Mouse (Mus musculus): ENCODE measurements around the gene Cpa5. TPM values are rescaled to one million over a fixed set of nuclear protein-coding genes. Genes with fewer than 3 reads are reported as not detected.

The Cpa5 gene
- not detected in 2 replicates for polyA plus RNA-seq (2012; rRNA removed)

DNA sequence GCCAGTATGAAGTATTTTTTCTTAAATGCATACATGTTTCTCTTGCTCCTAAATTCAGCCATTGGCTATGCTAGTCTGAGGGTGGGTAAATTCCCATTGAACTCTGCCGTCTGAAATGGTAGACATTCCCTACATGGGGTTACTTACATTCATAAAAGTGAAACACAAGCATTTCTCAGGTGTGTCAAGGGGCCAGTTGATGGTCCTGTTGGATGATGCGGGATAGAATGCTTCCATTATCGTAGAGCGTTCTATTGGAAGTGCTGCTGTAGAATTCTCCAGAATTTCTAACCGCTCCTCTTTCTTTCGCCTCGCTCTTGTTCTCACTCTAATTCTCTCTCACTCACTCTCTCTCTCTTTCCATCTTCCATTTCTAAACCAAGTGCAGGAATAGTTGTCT lies at the start of gene Cpa5:
TSS of gene Cpa5 (plus strand) at position 301 of the 400 bp plus-strand sequence.
- no peak for DNase-seq
- WGBS, result 98% methylated on average over 7 of the region's 7 CpGs

GRCm38 (mm10) chr6:30562132-30562531 lies 48.7 kb upstream of the Cpa5 start:
- Histone ChIP-seq H3K4me1 (ENCODE audit: control insufficient read depth, insufficient read depth, low read length) (no peaks in the 10 kb centered on the region), H3K4me3 (replicated peaks; ENCODE audit: extremely low read depth, low read depth, low read length) (no peak overlapping the region)
- no peak for DNase-seq
- no peak for TF ChIP-seq POLR2A (IDR thresholded peaks at IDR 0.05; ENCODE audit: borderline replicate concordance, extremely low read depth, low read depth, low read length)
- no peak for TF ChIP-seq CTCF (IDR thresholded peaks at IDR 0.05; ENCODE audit: insufficient read depth, low read length)
- WGBS, result 68% methylated on average over 4 of the region's 4 CpGs

More for the DNA sequence above, at the start of gene Cpa5:
- Histone ChIP-seq H3K4me1 (ENCODE audit: control insufficient read depth, insufficient read depth, low read length) (no peaks in the 10 kb centered on the region), H3K4me3 (replicated peaks; ENCODE audit: extremely low read depth, low read depth, low read length) (no peak within 1 kb of the TSS)
- no peak for TF ChIP-seq CTCF (IDR thresholded peaks at IDR 0.05; ENCODE audit: insufficient read depth, low read length)
- no peak for TF ChIP-seq POLR2A (IDR thresholded peaks at IDR 0.05; ENCODE audit: borderline replicate concordance, extremely low read depth, low read depth, low read length)

- Histone ChIP-seq H3K4me3 (replicated peaks; ENCODE audit: extremely low read depth, low read depth, low read length) (no peak overlapping the region), H3K4me1 (ENCODE audit: control insufficient read depth, insufficient read depth, low read length) (no peaks in the 10 kb centered on the region)
- WGBS, result 48% methylated on average over 6 of the region's 6 CpGs
- TF ChIP-seq CTCF (IDR thresholded peaks at IDR 0.05; ENCODE audit: insufficient read depth, low read length) (no peak), POLR2A (IDR thresholded peaks at IDR 0.05; ENCODE audit: borderline replicate concordance, extremely low read depth, low read depth, low read length) (no peak)
- no peak for DNase-seq
These were observed 47.2 kb upstream of the Cpa5 start for GRCm38 (mm10) chr6:30563575-30563974.

- DNase-seq, result no peak
- Histone ChIP-seq H3K4me1 (ENCODE audit: control insufficient read depth, insufficient read depth, low read length) (no peaks in the 10 kb centered on the region), H3K4me3 (replicated peaks; ENCODE audit: extremely low read depth, low read depth, low read length) (no peak overlapping the region)
- TF ChIP-seq POLR2A (IDR thresholded peaks at IDR 0.05; ENCODE audit: borderline replicate concordance, extremely low read depth, low read depth, low read length) (no peak), CTCF (IDR thresholded peaks at IDR 0.05; ENCODE audit: insufficient read depth, low read length) (no peak)
- 79% methylated on average over 6 of the region's 6 CpGs for WGBS
These were observed 46.8 kb upstream of the Cpa5 start for GRCm38 (mm10) chr6:30564051-30564450.

DNA sequence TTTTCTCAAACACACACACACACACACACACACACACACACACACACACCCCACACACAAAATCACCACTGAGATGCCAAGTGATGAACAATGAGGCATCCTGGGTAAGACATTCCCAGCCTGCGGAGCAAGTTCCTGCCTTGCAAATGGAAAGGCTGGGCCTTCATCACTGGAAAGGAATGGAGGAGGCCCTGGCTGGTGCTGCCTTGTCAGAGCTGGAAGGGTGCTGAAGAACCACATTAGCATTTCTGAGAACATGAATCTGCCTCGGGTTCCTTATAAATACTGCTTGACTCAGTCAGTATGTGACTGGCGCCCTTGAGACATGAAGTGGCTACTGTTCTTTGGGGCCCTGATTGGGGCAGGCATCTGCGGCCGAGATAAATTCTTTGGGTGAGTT lies 42.7 kb upstream of the Cpa5 start, which contains the start of gene Cpa4:
TSS of gene Cpa4 (plus strand) at position 301 of the 400 bp plus-strand sequence.
- no peak for TF ChIP-seq POLR2A (IDR thresholded peaks at IDR 0.05; ENCODE audit: borderline replicate concordance, extremely low read depth, low read depth, low read length)
- TF ChIP-seq CTCF (IDR thresholded peaks at IDR 0.05; ENCODE audit: insufficient read depth, low read length), result no peak
- WGBS, result 69% methylated on average over 5 of the region's 5 CpGs
- DNase-seq, result no peak
- Histone ChIP-seq H3K4me1 (ENCODE audit: control insufficient read depth, insufficient read depth, low read length) (no peaks in the 10 kb centered on the region), H3K4me3 (replicated peaks; ENCODE audit: extremely low read depth, low read depth, low read length) (no peak within 1 kb of the TSS)

- DNase-seq, result no peak
- Histone ChIP-seq H3K4me3 (replicated peaks; ENCODE audit: extremely low read depth, low read depth, low read length) (no peak overlapping the region), H3K4me1 (ENCODE audit: control insufficient read depth, insufficient read depth, low read length) (no peaks in the 10 kb centered on the region)
- TF ChIP-seq POLR2A (IDR thresholded peaks at IDR 0.05; ENCODE audit: borderline replicate concordance, extremely low read depth, low read depth, low read length) (no peak), CTCF (IDR thresholded peaks at IDR 0.05; ENCODE audit: insufficient read depth, low read length) (no peak)
- WGBS, result 95% methylated on average over 10 of the region's 10 CpGs
These were observed 41.5 kb upstream of the Cpa5 start for GRCm38 (mm10) chr6:30569331-30569730.

DNA sequence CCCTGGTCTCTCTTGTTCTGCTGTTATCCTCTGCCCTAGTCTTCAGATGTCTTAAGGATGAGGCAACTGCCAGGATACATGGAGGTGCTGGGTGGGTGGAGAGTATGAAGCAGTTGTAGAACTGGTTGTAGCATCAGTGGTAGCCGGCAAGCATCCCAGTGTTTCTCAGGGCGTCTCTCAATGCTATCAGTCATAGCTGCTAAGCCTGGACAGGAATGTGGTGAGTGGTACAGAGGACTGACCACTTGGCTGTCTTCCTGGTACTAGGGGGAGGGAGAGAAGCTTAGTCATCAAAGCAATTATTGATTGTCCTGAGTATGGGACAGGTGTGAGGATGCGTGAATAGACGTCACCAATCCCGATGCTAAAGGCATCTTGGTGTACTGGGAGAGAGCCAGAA lies 40.8 kb upstream of the Cpa5 start:
- no peak overlapping the region for H3K4me3 ChIP-seq (replicated peaks; ENCODE audit: extremely low read depth, low read depth, low read length)
- 82% methylated on average over 5 of the region's 5 CpGs for WGBS
- no peak for DNase-seq
- H3K4me1 ChIP-seq (ENCODE audit: control insufficient read depth, insufficient read depth, low read length), result no peaks in the 10 kb centered on the region
- TF ChIP-seq POLR2A (IDR thresholded peaks at IDR 0.05; ENCODE audit: borderline replicate concordance, extremely low read depth, low read depth, low read length) (no peak), CTCF (IDR thresholded peaks at IDR 0.05; ENCODE audit: insufficient read depth, low read length) (no peak)

DNA sequence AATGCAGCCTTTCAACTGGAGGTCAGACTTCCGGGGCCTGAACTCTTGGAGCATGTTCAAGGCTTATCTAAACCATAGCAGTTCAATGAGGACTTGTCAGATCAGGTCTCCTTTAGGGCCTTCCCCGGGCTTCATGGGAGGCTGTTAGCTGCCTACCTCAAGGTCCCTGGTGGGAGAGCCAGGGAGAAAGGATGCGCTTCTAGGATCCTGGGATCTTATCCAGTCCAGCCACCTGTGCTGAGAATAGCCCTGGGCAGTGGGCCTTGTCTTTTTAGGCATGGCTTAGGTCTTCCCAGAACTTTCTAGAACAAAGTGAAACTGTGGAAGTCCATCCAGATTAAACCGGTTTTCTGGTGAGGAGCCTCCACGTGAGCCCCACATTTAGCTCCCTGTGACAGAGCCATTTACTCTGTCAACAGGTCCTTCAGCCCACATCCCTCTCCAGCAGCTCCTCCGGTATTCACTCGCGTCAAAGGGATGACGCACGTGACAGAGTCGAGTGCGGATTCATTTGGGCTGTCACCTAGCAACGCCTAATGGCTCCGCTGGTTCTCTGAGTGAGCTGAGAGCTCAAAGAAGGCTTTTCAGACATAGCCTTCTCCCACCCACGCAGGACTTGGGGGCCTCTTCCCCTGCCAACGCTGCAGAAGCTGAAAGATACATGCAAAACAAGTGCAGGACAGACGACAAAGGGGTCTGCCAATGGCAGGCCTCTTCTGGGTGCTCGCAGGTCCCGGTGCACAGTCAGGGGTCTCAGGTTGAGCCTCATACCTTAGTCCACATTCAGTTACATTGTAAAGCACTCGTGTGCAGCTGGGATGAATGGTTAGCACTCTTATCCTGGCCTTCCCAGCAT lies 38.1 kb upstream of the Cpa5 start:
- Histone ChIP-seq H3K4me3 (replicated peaks; ENCODE audit: extremely low read depth, low read depth, low read length) (no peak overlapping the region), H3K4me1 (ENCODE audit: control insufficient read depth, insufficient read depth, low read length) (no peaks in the 10 kb centered on the region)
- TF ChIP-seq POLR2A (IDR thresholded peaks at IDR 0.05; ENCODE audit: borderline replicate concordance, extremely low read depth, low read depth, low read length) (no peak), CTCF (IDR thresholded peaks at IDR 0.05; ENCODE audit: insufficient read depth, low read length) (no peak)
- peak; percentile 36 for DNase-seq
- WGBS, result 58% methylated on average over 20 of the region's 20 CpGs

DNA sequence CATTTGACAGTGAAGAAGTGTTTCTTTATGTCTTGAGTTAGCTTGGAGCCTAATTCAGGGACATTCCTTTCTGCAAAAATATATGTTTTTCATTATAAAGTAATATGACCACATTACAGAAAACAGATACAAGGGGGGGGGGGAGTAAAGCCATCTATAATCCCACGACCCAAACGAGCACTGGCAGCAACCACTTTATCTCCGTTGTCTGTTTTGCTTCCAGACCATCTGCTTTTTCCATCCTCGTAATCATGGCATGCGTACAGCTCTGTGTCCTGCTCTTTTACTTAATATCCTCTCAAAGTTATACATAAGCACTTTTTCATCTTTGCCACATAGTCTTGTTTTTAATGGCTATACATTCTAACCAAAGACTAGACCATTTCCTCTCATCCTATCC lies 37.4 kb upstream of the Cpa5 start:
- DNase-seq, result no peak
- no peaks in the 10 kb centered on the region for H3K4me1 ChIP-seq (ENCODE audit: control insufficient read depth, insufficient read depth, low read length)
- TF ChIP-seq CTCF (IDR thresholded peaks at IDR 0.05; ENCODE audit: insufficient read depth, low read length) (no peak), POLR2A (IDR thresholded peaks at IDR 0.05; ENCODE audit: borderline replicate concordance, extremely low read depth, low read depth, low read length) (no peak)
- H3K4me3 ChIP-seq (replicated peaks; ENCODE audit: extremely low read depth, low read depth, low read length), result no peak overlapping the region
- WGBS, result 83% methylated on average over 5 of the region's 5 CpGs

GRCm38 (mm10) chr6:30574945-30575344 lies 35.9 kb upstream of the Cpa5 start:
- 82% methylated on average over 1 of the region's 1 CpGs for WGBS
- Histone ChIP-seq H3K4me3 (replicated peaks; ENCODE audit: extremely low read depth, low read depth, low read length) (no peak overlapping the region), H3K4me1 (ENCODE audit: control insufficient read depth, insufficient read depth, low read length) (no peaks in the 10 kb centered on the region)
- no peak for DNase-seq
- TF ChIP-seq CTCF (IDR thresholded peaks at IDR 0.05; ENCODE audit: insufficient read depth, low read length) (no peak), POLR2A (IDR thresholded peaks at IDR 0.05; ENCODE audit: borderline replicate concordance, extremely low read depth, low read depth, low read length) (no peak)
